In genomic region chr6:67292042-67292623, GRCm38 (mm10) we compare ENCODE assay signal across 25 mouse cellular contexts. TPM values are rescaled to one million over a fixed set of nuclear protein-coding genes. Genes with fewer than 3 reads are reported as not detected.
DNase-seq lines count a peak whose midpoint lies in the region; ATAC-seq and TF ChIP-seq lines count a peak whose summit lies in the region.
"Had no signal": no experiment of that assay in that cellular context is flagged by ENCODE, and none has a peak within 500 bp of the region (broad histone marks: within the 10 kb centered on the region; RNA-seq: fewer than 3 reads in every experiment).

No protein-coding gene starts in this region.

- 70% methylated on average over 5 of the region's 5 CpGs for WGBS in lung, embryonic 14.5 days
- 85% methylated on average over 5 of the region's 5 CpGs for WGBS in forebrain, embryonic 13.5 days

- H3K4me1 ChIP-seq in lung, embryonic 14.5 days (ENCODE audit: insufficient read depth): no peaks in the 10 kb centered on the region
- no peaks in the 10 kb centered on the region for H3K4me1 ChIP-seq in ES-Bruce4 (ENCODE audit: control insufficient read depth, insufficient read depth, low read length)
- H3K4me1 ChIP-seq in forebrain, embryonic 13.5 days: no peaks in the 10 kb centered on the region
- H3K4me1 ChIP-seq: embryonic facial prominence, embryonic 15.5 days; heart, embryonic 10.5 days; limb, embryonic 15.5 days; lung, embryonic 15.5 days; midbrain, embryonic 12.5 days; stomach, embryonic 15.5 days had no signal

- DNase-seq in frontal cortex, postnatal 36 days (ENCODE audit: low spot score in 2 of 2): no peak
- no peak for DNase-seq in lung, embryonic 14.5 days
- no peak for DNase-seq in lung, postnatal 25 days (ENCODE audit: low spot score)
- DNase-seq in ovary, postnatal 10 days (ENCODE audit: low spot score): no peak
- DNase-seq: adrenal gland, postnatal 25 days; cerebellum, adult 8-10 months; gastrocnemius, adult 2 months; kidney, adult 9 months; kidney, postnatal 14 days; left cerebral cortex, postnatal 4 days; right cerebral cortex, postnatal 25 days; thymus, adult 18-20 months; thymus, postnatal 4 days had no signal

- H3K9me3 ChIP-seq in lung, embryonic 14.5 days (ENCODE audit: low read depth, low read length): no peaks in the 10 kb centered on the region
- no peaks in the 10 kb centered on the region for H3K9me3 ChIP-seq in ES-Bruce4 (replicated peaks; ENCODE audit: control insufficient read depth, insufficient read depth, low read length, poor library complexity, severe bottlenecking)
- H3K9me3 ChIP-seq in forebrain, embryonic 13.5 days (replicated peaks): no peaks in the 10 kb centered on the region
- H3K9me3 ChIP-seq: embryonic facial prominence, embryonic 15.5 days; heart, embryonic 10.5 days; limb, embryonic 15.5 days; lung, embryonic 15.5 days; midbrain, embryonic 12.5 days; stomach, embryonic 15.5 days had no signal

- no peak overlapping the region for H3K9ac ChIP-seq in lung, embryonic 14.5 days
- no peak overlapping the region for H3K9ac ChIP-seq in ES-Bruce4 (ENCODE audit: low read depth, poor library complexity, severe bottlenecking)
- no peak overlapping the region for H3K9ac ChIP-seq in forebrain, embryonic 13.5 days
- H3K9ac ChIP-seq: embryonic facial prominence, embryonic 15.5 days; limb, embryonic 15.5 days; lung, embryonic 15.5 days; midbrain, embryonic 12.5 days; stomach, embryonic 15.5 days had no signal

- H3K36me3 ChIP-seq in lung, embryonic 14.5 days (ENCODE audit: insufficient read depth): peaks cover 20% of the 10 kb centered on the region
- peaks cover 26% of the 10 kb centered on the region for H3K36me3 ChIP-seq in ES-Bruce4 (ENCODE audit: control insufficient read depth, insufficient read depth, low read length, poor library complexity, severe bottlenecking)
- 0 out of 2 replicates have a peak, but pooled peaks cover 10% of the 10 kb centered on the region for H3K36me3 ChIP-seq in forebrain, embryonic 13.5 days (ENCODE audit: poor library complexity, severe bottlenecking)

- no peak for TF ChIP-seq EP300 in ES-Bruce4 (IDR thresholded peaks at IDR 0.05; ENCODE audit: insufficient read depth, low read depth, low read length)

- no peak for TF ChIP-seq CTCF in lung, embryonic 14.5 days (IDR thresholded peaks at IDR 0.05; ENCODE audit: low read depth)
- no peak for TF ChIP-seq CTCF in ES-Bruce4 (IDR thresholded peaks at IDR 0.05; ENCODE audit: low read depth, low read length)

- H3K4me3 ChIP-seq in lung, embryonic 14.5 days (ENCODE audit: low read depth, low read length): no peak overlapping the region
- H3K4me3 ChIP-seq in ES-Bruce4 (ENCODE audit: low read depth, low read length): no peak overlapping the region
- H3K4me3 ChIP-seq in forebrain, embryonic 13.5 days: no peak overlapping the region
- H3K4me3 ChIP-seq: embryonic facial prominence, embryonic 15.5 days; gastrocnemius, adult 2 months; heart, embryonic 10.5 days; limb, embryonic 15.5 days; lung, embryonic 15.5 days; midbrain, embryonic 12.5 days; stomach, embryonic 15.5 days had no signal

- H3K27ac ChIP-seq in lung, embryonic 14.5 days (ENCODE audit: low read depth): no peak overlapping the region
- peak overlapping the region; percentile 32 for H3K27ac ChIP-seq in ES-Bruce4 (ENCODE audit: insufficient read depth, low read length)
- H3K27ac ChIP-seq in forebrain, embryonic 13.5 days: no peak overlapping the region
- H3K27ac ChIP-seq: embryonic facial prominence, embryonic 15.5 days; gastrocnemius, adult 2 months; heart, embryonic 10.5 days; limb, embryonic 15.5 days; lung, embryonic 15.5 days; macrophage; midbrain, embryonic 12.5 days; stomach, embryonic 15.5 days had no signal

- no peaks in the 10 kb centered on the region for H3K27me3 ChIP-seq in lung, embryonic 14.5 days (ENCODE audit: insufficient read depth, low read length)
- H3K27me3 ChIP-seq in ES-Bruce4 (ENCODE audit: control insufficient read depth, insufficient read depth, low read length, poor library complexity, severe bottlenecking): no peaks in the 10 kb centered on the region
- no peaks in the 10 kb centered on the region for H3K27me3 ChIP-seq in forebrain, embryonic 13.5 days
- H3K27me3 ChIP-seq: embryonic facial prominence, embryonic 15.5 days; limb, embryonic 15.5 days; lung, embryonic 15.5 days; midbrain, embryonic 12.5 days; stomach, embryonic 15.5 days had no signal

- 0 out of 2 replicates have a peak, but pooled peaks have one; percentile 43 for ATAC-seq in frontal cortex, adult (ENCODE audit: low TSS enrichment)
- peak; percentile 13; the same call in 1 of the 2 replicates for ATAC-seq in lung, embryonic 14.5 days (ENCODE audit: insufficient read depth)
- ATAC-seq in megakaryocyte progenitor cell, adult 5-6 weeks (replicated peaks; ENCODE audit: poor library complexity): 0 out of 2 replicates have a peak, but pooled peaks have one; percentile 3
- no peak for ATAC-seq in forebrain, embryonic 13.5 days
- ATAC-seq: hindbrain, embryonic 16.5 days had no signal

- TF ChIP-seq POLR2A in ES-Bruce4 (IDR thresholded peaks at IDR 0.05; ENCODE audit: insufficient read depth, low read length): no peak

- H3K4me2 ChIP-seq in lung, embryonic 14.5 days: no peak overlapping the region
- H3K4me2 ChIP-seq in forebrain, embryonic 13.5 days: no peak overlapping the region
- H3K4me2 ChIP-seq: embryonic facial prominence, embryonic 15.5 days; limb, embryonic 15.5 days; lung, embryonic 15.5 days; midbrain, embryonic 12.5 days; stomach, embryonic 15.5 days had no signal

RNA-seq across cellular contexts. Expression of gene Serbp1, which starts 54.2 kb away (rescaled TPM):
- polyA plus RNA-seq in lung, embryonic 14.5 days (2014; fragmentation: Nextera tagmentation; extraction: Ambion mirVana): 503 and 516 TPM in 2 replicates
- 1,899 and 1,955 TPM in 2 replicates for polyA plus RNA-seq in ES-Bruce4 (2011; ENCODE audit: insufficient read depth, insufficient read length, low read depth, missing spikeins)
- total RNA-seq in megakaryocyte progenitor cell, adult 5-6 weeks (2015): 1,237 and 1,242 TPM in 2 replicates
- total RNA-seq in megakaryocyte progenitor cell, adult 5-6 weeks (2017): 2,350 and 2,917 TPM in 2 replicates
- polyA plus RNA-seq in forebrain, embryonic 13.5 days (2015; fragmentation: Nextera tagmentation; extraction: Ambion mirVana): 351 and 352 TPM in 2 replicates
